ENCODE assay signal across 7 mouse cellular contexts in genomic region chr19:5273916-5274315, GRCm38 (mm10). TPM values are rescaled to one million over a fixed set of nuclear protein-coding genes. Genes with fewer than 3 reads are reported as not detected.
DNase-seq lines count a peak whose midpoint lies in the region; ATAC-seq and TF ChIP-seq lines count a peak whose summit lies in the region.

No protein-coding gene starts in this region.

- no peaks in the 10 kb centered on the region for H3K27me3 ChIP-seq in thymus, adult 2 months (ENCODE audit: control insufficient read depth, insufficient read depth, low read length)
- no peaks in the 10 kb centered on the region for H3K27me3 ChIP-seq in heart, embryonic 13.5 days (replicated peaks)
- H3K27me3 ChIP-seq in liver, embryonic 12.5 days (replicated peaks), result no peaks in the 10 kb centered on the region

- peaks cover 18% of the 10 kb centered on the region for H3K4me1 ChIP-seq in thymus, adult 2 months (replicated peaks; ENCODE audit: control insufficient read depth, insufficient read depth, low read length)
- peaks cover 45% of the 10 kb centered on the region for H3K4me1 ChIP-seq in heart, embryonic 13.5 days
- H3K4me1 ChIP-seq in liver, embryonic 12.5 days, result peaks cover 56% of the 10 kb centered on the region

- TF ChIP-seq POLR2A in thymus, adult 2 months (IDR thresholded peaks at IDR 0.05; ENCODE audit: control insufficient read depth, extremely low read depth, insufficient read depth, low read length, poor library complexity), result no peak

- H3K4me2 ChIP-seq in heart, embryonic 13.5 days, result peak overlapping the region; percentile 94; the same call in 1 of the 2 replicates
- peak overlapping the region; percentile 100 for H3K4me2 ChIP-seq in liver, embryonic 12.5 days

- no peak overlapping the region for H3K4me3 ChIP-seq in thymus, adult 2 months (ENCODE audit: control insufficient read depth, insufficient read depth, low read length)
- peak overlapping the region; percentile 95; the same call in 1 of the 2 replicates for H3K4me3 ChIP-seq in heart, embryonic 13.5 days
- H3K4me3 ChIP-seq in liver, embryonic 12.5 days, result peak overlapping the region; percentile 96; the same call in 1 of the 2 replicates

- no peak for DNase-seq in thymus, adult 2 months
- no peak for DNase-seq in thymus, postnatal 25 days
- DNase-seq in urinary bladder, postnatal 36 days (ENCODE audit: low spot score in 2 of 2), result no peak
- no peak for DNase-seq in right cerebral cortex, adult 18-20 months
- no peak for DNase-seq in urinary bladder, adult 2 months (ENCODE audit: low spot score)

- 57% methylated on average over 4 of the region's 4 CpGs for WGBS in thymus, adult 2 months
- 51% methylated on average over 4 of the region's 4 CpGs for WGBS in heart, embryonic 13.5 days
- 54% methylated on average over 4 of the region's 4 CpGs for whole genome bisulfite sequencing in liver, embryonic 12.5 days (ENCODE audit: insufficient replicate concordance)

- H3K27ac ChIP-seq in thymus, adult 2 months (ENCODE audit: control insufficient read depth, insufficient read depth, low read length), result peak overlapping the region; percentile 95
- peak overlapping the region; percentile 92 for H3K27ac ChIP-seq in heart, embryonic 13.5 days (replicated peaks)
- peak overlapping the region; percentile 88 for H3K27ac ChIP-seq in liver, embryonic 12.5 days

- ATAC-seq in heart, embryonic 13.5 days (ENCODE audit: extremely low read depth, insufficient number of reproducible peaks, low FRiP score, low TSS enrichment), result no peak
- no peak for ATAC-seq in liver, embryonic 12.5 days

- no peaks in the 10 kb centered on the region for H3K9me3 ChIP-seq in heart, embryonic 13.5 days
- no peaks in the 10 kb centered on the region for H3K9me3 ChIP-seq in liver, embryonic 12.5 days (replicated peaks)

- no peak for TF ChIP-seq CTCF in thymus, adult 2 months (IDR thresholded peaks at IDR 0.05; ENCODE audit: borderline replicate concordance, control insufficient read depth, extremely low read depth, insufficient read depth, low read length, poor library complexity)

- peak overlapping the region; percentile 97 for H3K9ac ChIP-seq in heart, embryonic 13.5 days
- H3K9ac ChIP-seq in liver, embryonic 12.5 days, result peak overlapping the region; percentile 95

- peaks cover 30% of the 10 kb centered on the region for H3K36me3 ChIP-seq in thymus, adult 2 months (ENCODE audit: control insufficient read depth, insufficient read depth, low read length)
- peaks cover 48% of the 10 kb centered on the region for H3K36me3 ChIP-seq in heart, embryonic 13.5 days
- H3K36me3 ChIP-seq in liver, embryonic 12.5 days, result peaks cover 54% of the 10 kb centered on the region

RNA-seq across cellular contexts. Expression of gene Pacs1, which starts 1.0 kb away (rescaled TPM):
- polyA plus RNA-seq in thymus, adult 2 months (2012; rRNA removed), result 58.9 and 64.9 TPM in 2 replicates
- polyA plus RNA-seq in heart, embryonic 13.5 days (2015; fragmentation: Nextera tagmentation; extraction: Ambion mirVana), result 17.7 and 18.6 TPM in 2 replicates
- 17.2 and 19.7 TPM in 2 replicates for polyA plus RNA-seq in liver, embryonic 12.5 days (2016; fragmentation: Nextera tagmentation; extraction: Ambion mirVana)
- 16.3 and 22.6 TPM in 2 replicates for polyA plus RNA-seq in urinary bladder, adult 2 months (2012; rRNA removed)

RNA-seq across cellular contexts. Expression of gene Sf3b2, which starts 21.3 kb away (rescaled TPM):
- 213 and 250 TPM in 2 replicates for polyA plus RNA-seq in thymus, adult 2 months (2012; rRNA removed)
- polyA plus RNA-seq in heart, embryonic 13.5 days (2015; fragmentation: Nextera tagmentation; extraction: Ambion mirVana), result 210 and 227 TPM in 2 replicates
- polyA plus RNA-seq in liver, embryonic 12.5 days (2016; fragmentation: Nextera tagmentation; extraction: Ambion mirVana), result 183 and 187 TPM in 2 replicates
- polyA plus RNA-seq in urinary bladder, adult 2 months (2012; rRNA removed), result 97.3 and 108 TPM in 2 replicates

RNA-seq across cellular contexts. Expression of gene Gal3st3, which starts 24.2 kb away (rescaled TPM):
- 4.8 and 6.3 TPM in 2 replicates for polyA plus RNA-seq in thymus, adult 2 months (2012; rRNA removed)
- 4.5 and 5.9 TPM in 2 replicates for polyA plus RNA-seq in heart, embryonic 13.5 days (2015; fragmentation: Nextera tagmentation; extraction: Ambion mirVana)
- 0.29 and 0.54 TPM in 2 replicates for polyA plus RNA-seq in liver, embryonic 12.5 days (2016; fragmentation: Nextera tagmentation; extraction: Ambion mirVana)
- 0.03 and 0.04 TPM in 2 replicates for polyA plus RNA-seq in urinary bladder, adult 2 months (2012; rRNA removed)
